Mouse (Mus musculus) kidney, adult 2 months (tissue): ENCODE measurements at regions not wholly inside any gene's neighbourhood (a gene's known extent, or its start where the extent isn't known, plus 50 kb on each side); places are given as distances from the start of the nearest gene placed in this dataset.

Experiments used
- DNase-seq: peaks from one replicate; pipeline ENCODE4 v3.0.0; 2021
- H3K27ac ChIP-seq: fragments of 200-500 bp; 2 replicates; pipeline ENCODE4 v1.5.1; 2012; ENCODE audit warnings: low read depth, low read length, control low read depth, inconsistent platforms; ENCODE audit not compliant: insufficient read depth
- H3K27me3 ChIP-seq: fragments of 200-500 bp; replicated peaks from 2 replicates; pipeline ENCODE4 v1.6.1; 2012; ENCODE audit warnings: mild to moderate bottlenecking, moderate library complexity, low read length, inconsistent platforms; ENCODE audit not compliant: control insufficient read depth, insufficient read depth
- H3K36me3 ChIP-seq: fragments of 200-500 bp; 2 replicates; pipeline ENCODE4 v1.6.1; 2012; ENCODE audit warnings: mild to moderate bottlenecking, moderate library complexity, low read length, inconsistent platforms; ENCODE audit not compliant: control insufficient read depth, insufficient read depth
- H3K4me1 ChIP-seq: fragments of 200-500 bp; 2 replicates; pipeline ENCODE4 v1.6.1; 2011; ENCODE audit warnings: low read length; ENCODE audit not compliant: control insufficient read depth, insufficient read depth
- H3K4me3 ChIP-seq: fragments of 200-500 bp; 2 replicates; pipeline ENCODE4 v1.5.1; 2011; ENCODE audit warnings: mild to moderate bottlenecking, low read depth, low read length, control low read depth; ENCODE audit not compliant: insufficient read depth
- CTCF ChIP-seq: fragments of 200-500 bp; conservative IDR thresholded peaks from 2 replicates; pipeline ENCODE4 v1.5.1; 2011; ENCODE audit warnings: low read depth, mild to moderate bottlenecking, control low read depth, low read length, moderate library complexity, mixed read lengths; ENCODE audit not compliant: insufficient read depth, insufficient read length
- POLR2A ChIP-seq: fragments of 200-500 bp; IDR thresholded peaks from one replicate; pipeline ENCODE4 v1.6.1; 2011; ENCODE audit warnings: low read depth, low read length, control low read depth
- WGBS: fragments of 180-500 bp; shearing (Covaris S2); methylation state at CpG from one replicate; pipeline ENCODE4 v1.1.7; 2018; 5-methylcytosine and 5-hydroxymethylcytosine counted together

DNA sequence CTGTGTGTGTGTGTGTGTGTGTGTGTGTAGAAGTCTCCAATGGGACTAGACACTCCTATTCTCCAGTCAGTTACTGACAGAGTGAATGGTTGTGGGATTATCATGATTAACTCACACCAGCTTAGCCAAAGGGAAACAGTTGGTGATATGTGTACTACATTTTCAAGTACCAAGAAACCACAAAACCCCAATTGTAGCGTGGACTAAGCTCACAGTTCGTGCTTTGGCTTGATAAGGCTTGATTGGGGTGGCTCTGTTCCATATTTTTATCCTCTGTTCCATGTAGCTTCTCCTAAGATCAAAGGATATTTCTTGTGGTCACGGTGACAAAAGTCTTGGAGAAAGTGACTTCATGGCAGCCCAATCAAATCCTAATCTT lies 51.9 kb upstream of the Tab2 start:
- no peaks in the 10 kb centered on the region for H3K4me1 ChIP-seq
- WGBS: 78% methylated on average over 3 of the region's 3 CpGs

DNA sequence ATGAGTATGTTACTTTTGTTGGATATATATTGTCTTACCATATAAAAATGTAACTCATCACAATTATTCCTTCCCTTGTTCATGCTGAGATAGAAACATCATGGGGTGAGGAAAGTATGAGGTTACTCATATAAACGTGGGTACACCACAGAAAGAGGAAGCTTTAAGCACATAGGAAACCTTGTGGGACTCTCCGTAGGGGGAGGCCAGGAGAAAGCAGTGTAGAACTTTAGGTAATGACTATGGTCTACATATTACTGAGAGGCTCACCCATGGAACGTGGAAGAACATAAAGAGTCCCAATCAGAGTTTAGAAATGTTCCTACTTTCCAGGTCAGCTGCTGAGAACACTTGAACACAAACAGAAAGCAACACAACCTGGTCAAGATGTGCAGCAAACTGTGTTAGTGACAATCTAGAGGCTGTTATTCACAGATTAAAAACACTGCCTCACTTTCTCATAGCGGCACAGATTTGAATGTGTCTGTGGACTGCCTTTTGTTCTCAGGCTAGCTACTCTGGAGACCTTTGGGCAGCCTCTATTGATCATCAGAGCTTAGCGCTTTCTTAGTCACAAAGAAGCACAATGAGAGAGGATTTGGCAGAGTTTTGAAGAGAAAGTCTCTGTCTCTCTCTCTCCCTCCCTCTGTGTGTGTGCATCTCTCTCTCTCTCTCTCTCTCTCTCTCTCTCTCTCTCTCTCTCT lies 51.4 kb upstream of the Tab2 start:
- Histone ChIP-seq H3K4me3 (no peak overlapping the region), H3K4me1 (no peaks in the 10 kb centered on the region), H3K27ac (no peak overlapping the region), H3K36me3 (no peaks in the 10 kb centered on the region), H3K27me3 (no peaks in the 10 kb centered on the region)
- no peak for DNase-seq
- WGBS: 82% methylated on average over 5 of the region's 5 CpGs
- no peak for TF ChIP-seq CTCF
- no peak for TF ChIP-seq POLR2A

More for the DNA sequence above, 51.9 kb upstream of the Tab2 start:
- TF ChIP-seq CTCF (no peak), POLR2A (no peak)
- Histone ChIP-seq H3K27me3 (no peaks in the 10 kb centered on the region), H3K27ac (no peak overlapping the region), H3K4me3 (no peak overlapping the region), H3K36me3 (no peaks in the 10 kb centered on the region)
- DNase-seq: no peak
